Mouse (Mus musculus): Measurements from ENCODE around the gene Mecr. TPM values are rescaled to one million over a fixed set of nuclear protein-coding genes. Genes with fewer than 3 reads are reported as not detected.

Mecr gene
- 24.4 and 31.6 TPM in 2 replicates for polyA plus RNA-seq (2012; rRNA removed; ENCODE audit: low replicate concordance)

GRCm38 (mm10) chr4:131843290-131843743, at the start of gene Mecr:
Mecr (plus strand) TSS chr4:131843470.

GRCm38 (mm10) chr4:131837872-131838524, 5.3 kb upstream of the Mecr start, which contains the start of gene Ptpru:
Ptpru (minus strand) TSS chr4:131838288.

GRCm38 (mm10) chr4:131873293-131874168, 30.3 kb downstream of the Mecr start, which contains the start of gene Srsf4:
Srsf4 (plus strand) TSS chr4:131873617.

Other genes with a start within 250 kb of the Mecr start
- gene Ptpru, start 5.2 kb upstream of the Mecr start, polyA plus RNA-seq (2012; rRNA removed; ENCODE audit: low replicate concordance) = 4.4 and 4.5 TPM in 2 replicates
- gene Srsf4, start 30.1 kb downstream of the Mecr start, polyA plus RNA-seq (2012; rRNA removed; ENCODE audit: low replicate concordance) = 23.2 and 25.9 TPM in 2 replicates
- gene Tmem200b, start 78.3 kb downstream of the Mecr start, polyA plus RNA-seq (2012; rRNA removed; ENCODE audit: low replicate concordance) = 6.9 and 10.1 TPM in 2 replicates
- gene Gm10300, start 231.2 kb downstream of the Mecr start, polyA plus RNA-seq (2012; rRNA removed; ENCODE audit: low replicate concordance) = 0.05 TPM in 1 of 2 replicates, not detected in the other
- 12.2 and 18.6 TPM in 2 replicates for gene Epb41, start 231.9 kb downstream of the Mecr start, polyA plus RNA-seq (2012; rRNA removed; ENCODE audit: low replicate concordance)